Mouse (Mus musculus) MEL (cell line): ENCODE measurements at regions not wholly inside any gene's neighbourhood (a gene's known extent, or its start where the extent isn't known, plus 50 kb on each side); places are given as distances from the start of the nearest gene placed in this dataset.

Source experiments
- DNase-seq: peaks from one replicate; pipeline ENCODE4 v3.0.0; 2011; ENCODE audit warnings: low read depth, low spot score
- H3K27ac ChIP-seq: 2 replicates; pipeline ENCODE4 v1.5.1; 2012; ENCODE audit warnings: low read depth, mild to moderate bottlenecking, control low read depth, low read length, moderate library complexity; ENCODE audit not compliant: control insufficient read depth
- H3K27me3 ChIP-seq, 2 experiments: fragments of 150-350 bp in 1 of 2; sonication (generic) in 1 of 2; 2 replicates each; pipeline ENCODE4 v1.6.1; 2012; ENCODE audit warnings: low read length in 2 of 2, mild to moderate bottlenecking in 2 of 2, improper control_type of control experiment in 1 of 2, moderate library complexity in 1 of 2; ENCODE audit not compliant: insufficient read depth in 2 of 2, control insufficient read depth in 1 of 2
- H3K36me3 ChIP-seq, 2 experiments: 2 replicates each; pipeline ENCODE4 v1.6.1; 2012 to 2014; ENCODE audit warnings: low read length in 2 of 2, improper control_type of control experiment in 1 of 2, inconsistent platforms in 1 of 2, mild to moderate bottlenecking in 1 of 2; ENCODE audit not compliant: insufficient read depth in 2 of 2, control insufficient read depth in 1 of 2
- H3K4me1 ChIP-seq, 2 experiments: fragments of 150-350 bp in 1 of 2; sonication (generic) in 1 of 2; 2 replicates each; pipeline ENCODE4 v1.6.1; 2012; ENCODE audit warnings: low read length in 2 of 2, improper control_type of control experiment in 1 of 2, mild to moderate bottlenecking in 1 of 2; ENCODE audit not compliant: insufficient read depth in 2 of 2, control insufficient read depth in 1 of 2
- H3K4me3 ChIP-seq, 2 experiments: fragments of 150-350 bp in 1 of 2; sonication (generic) in 1 of 2; 2 replicates each; pipeline ENCODE4 v1.5.1; 2012; ENCODE audit warnings: low read depth in 2 of 2, low read length in 2 of 2, mild to moderate bottlenecking in 2 of 2, moderate library complexity in 2 of 2, control low read depth in 1 of 2, improper control_type of control experiment in 1 of 2; ENCODE audit not compliant: control insufficient read depth in 1 of 2, insufficient read depth in 1 of 2
- H3K79me2 ChIP-seq: 2 replicates; pipeline ENCODE4 v1.6.1; 2012; ENCODE audit warnings: mild to moderate bottlenecking, low read length, moderate library complexity; ENCODE audit not compliant: control insufficient read depth, poor library complexity, insufficient read depth
- H3K9ac ChIP-seq: 2 replicates; pipeline ENCODE4 v1.6.1; 2012; ENCODE audit warnings: low read depth, mild to moderate bottlenecking, control low read depth, low read length, moderate library complexity; ENCODE audit not compliant: control insufficient read depth, poor library complexity, severe bottlenecking
- H3K9me3 ChIP-seq: fragments of 150-350 bp; sonication (generic); replicated peaks from 2 replicates; pipeline ENCODE4 v1.6.1; 2012; ENCODE audit warnings: mild to moderate bottlenecking, low read length, improper control_type of control experiment, moderate library complexity; ENCODE audit not compliant: insufficient read depth
- BHLHE40 ChIP-seq: IDR thresholded peaks from 2 replicates; pipeline ENCODE4 v1.6.1; 2012; ENCODE audit warnings: low read depth, mild to moderate bottlenecking, inconsistent platforms, low read length, improper control_type of control experiment, borderline replicate concordance
- CHD2 ChIP-seq: IDR thresholded peaks from 2 replicates; pipeline ENCODE4 v1.6.1; 2011; ENCODE audit warnings: low read length, improper control_type of control experiment
- CTCF ChIP-seq, 3 experiments: IDR thresholded peaks in 2 of 3; conservative IDR thresholded peaks in 1 of 3; 2 replicates each; pipeline ENCODE4 v1.5.1; 2011 to 2012; ENCODE audit warnings: low read length in 3 of 3, low read depth in 2 of 3, mild to moderate bottlenecking in 2 of 3, improper control_type of control experiment in 1 of 3, inconsistent platforms in 1 of 3, mixed read lengths in 1 of 3, moderate library complexity in 1 of 3; ENCODE audit not compliant: control insufficient read depth in 1 of 3, insufficient read depth in 1 of 3, poor library complexity in 1 of 3, severe bottlenecking in 1 of 3
- EP300 ChIP-seq, 2 experiments: IDR thresholded peaks; 2 replicates each; pipeline ENCODE4 v1.6.1; 2011; ENCODE audit warnings: improper control_type of control experiment in 2 of 2, low read length in 2 of 2, low read depth in 1 of 2, mild to moderate bottlenecking in 1 of 2
- GABPA ChIP-seq: IDR thresholded peaks from 2 replicates; pipeline ENCODE4 v1.6.1; 2012; ENCODE audit warnings: low read depth, mild to moderate bottlenecking, inconsistent platforms, low read length, improper control_type of control experiment, moderate library complexity
- GATA1 ChIP-seq: IDR thresholded peaks from 2 replicates; pipeline ENCODE4 v1.6.1; 2011; ENCODE audit warnings: low read depth, low read length, improper control_type of control experiment
- HCFC1 ChIP-seq: IDR thresholded peaks from 2 replicates; pipeline ENCODE4 v1.6.1; 2012; ENCODE audit warnings: low read depth, mild to moderate bottlenecking, inconsistent platforms, low read length, improper control_type of control experiment, moderate library complexity
- KAT2A ChIP-seq: conservative IDR thresholded peaks from 2 replicates; pipeline ENCODE4 v1.6.1; 2012; ENCODE audit warnings: low read depth, low read length, improper control_type of control experiment, inconsistent platforms
- MAFK ChIP-seq: IDR thresholded peaks from 2 replicates; pipeline ENCODE4 v1.6.1; 2011; ENCODE audit warnings: low read depth, mild to moderate bottlenecking, low read length, improper control_type of control experiment, borderline replicate concordance
- MAZ ChIP-seq: IDR thresholded peaks from 2 replicates; pipeline ENCODE4 v1.6.1; 2012; ENCODE audit warnings: low read depth, mild to moderate bottlenecking, inconsistent platforms, low read length, improper control_type of control experiment
- MYB ChIP-seq: IDR thresholded peaks from 2 replicates; pipeline ENCODE4 v1.6.1; 2011; ENCODE audit warnings: mild to moderate bottlenecking, low read depth, low read length, improper control_type of control experiment
- MYC ChIP-seq: IDR thresholded peaks from 2 replicates; pipeline ENCODE4 v1.6.1; 2011; ENCODE audit warnings: low read depth, mild to moderate bottlenecking, low read length, improper control_type of control experiment, moderate library complexity
- NRF1 ChIP-seq: IDR thresholded peaks from 2 replicates; pipeline ENCODE4 v1.6.1; 2014; ENCODE audit warnings: low read depth, mild to moderate bottlenecking, inconsistent platforms, low read length, improper control_type of control experiment, moderate library complexity; ENCODE audit not compliant: poor library complexity, insufficient read depth, severe bottlenecking
- POLR2A ChIP-seq, 2 experiments: IDR thresholded peaks; 2 replicates each; pipeline ENCODE4 v1.6.1; 2011 to 2012; ENCODE audit warnings: low read length in 2 of 2, mild to moderate bottlenecking in 2 of 2, control low read depth in 1 of 2, improper control_type of control experiment in 1 of 2, low read depth in 1 of 2, moderate library complexity in 1 of 2; ENCODE audit not compliant: control insufficient read depth in 1 of 2, insufficient read depth in 1 of 2, poor library complexity in 1 of 2
- POLR2AphosphoS5 ChIP-seq: IDR thresholded peaks from 2 replicates; pipeline ENCODE4 v1.6.1; 2012; ENCODE audit warnings: low read depth, borderline replicate concordance, mild to moderate bottlenecking, inconsistent platforms, low read length, moderate library complexity, mixed read lengths
- RAD21 ChIP-seq: IDR thresholded peaks from 2 replicates; pipeline ENCODE4 v1.6.1; 2011; ENCODE audit warnings: mild to moderate bottlenecking, low read depth, low read length, improper control_type of control experiment
- RCOR1 ChIP-seq: IDR thresholded peaks from 2 replicates; pipeline ENCODE4 v1.6.1; 2012; ENCODE audit warnings: low read depth, mild to moderate bottlenecking, inconsistent platforms, low read length, improper control_type of control experiment
- SMC3 ChIP-seq: IDR thresholded peaks from 2 replicates; pipeline ENCODE4 v1.6.1; 2011; ENCODE audit warnings: low read depth, low read length, improper control_type of control experiment
- USF1 ChIP-seq: IDR thresholded peaks from 2 replicates; pipeline ENCODE4 v1.6.1; 2014; ENCODE audit warnings: low read depth, mild to moderate bottlenecking, inconsistent platforms, low read length, improper control_type of control experiment, moderate library complexity
- USF2 ChIP-seq, 2 experiments: IDR thresholded peaks; 2 replicates each; pipeline ENCODE4 v1.6.1; 2011 to 2012; ENCODE audit warnings: improper control_type of control experiment in 2 of 2, low read length in 2 of 2, borderline replicate concordance in 1 of 2, inconsistent platforms in 1 of 2, low read depth in 1 of 2, mild to moderate bottlenecking in 1 of 2; ENCODE audit not compliant: insufficient read depth in 1 of 2
- ZNF384 ChIP-seq: IDR thresholded peaks from 2 replicates; pipeline ENCODE4 v1.6.1; 2012; ENCODE audit warnings: low read depth, mild to moderate bottlenecking, inconsistent platforms, low read length, improper control_type of control experiment

DNA sequence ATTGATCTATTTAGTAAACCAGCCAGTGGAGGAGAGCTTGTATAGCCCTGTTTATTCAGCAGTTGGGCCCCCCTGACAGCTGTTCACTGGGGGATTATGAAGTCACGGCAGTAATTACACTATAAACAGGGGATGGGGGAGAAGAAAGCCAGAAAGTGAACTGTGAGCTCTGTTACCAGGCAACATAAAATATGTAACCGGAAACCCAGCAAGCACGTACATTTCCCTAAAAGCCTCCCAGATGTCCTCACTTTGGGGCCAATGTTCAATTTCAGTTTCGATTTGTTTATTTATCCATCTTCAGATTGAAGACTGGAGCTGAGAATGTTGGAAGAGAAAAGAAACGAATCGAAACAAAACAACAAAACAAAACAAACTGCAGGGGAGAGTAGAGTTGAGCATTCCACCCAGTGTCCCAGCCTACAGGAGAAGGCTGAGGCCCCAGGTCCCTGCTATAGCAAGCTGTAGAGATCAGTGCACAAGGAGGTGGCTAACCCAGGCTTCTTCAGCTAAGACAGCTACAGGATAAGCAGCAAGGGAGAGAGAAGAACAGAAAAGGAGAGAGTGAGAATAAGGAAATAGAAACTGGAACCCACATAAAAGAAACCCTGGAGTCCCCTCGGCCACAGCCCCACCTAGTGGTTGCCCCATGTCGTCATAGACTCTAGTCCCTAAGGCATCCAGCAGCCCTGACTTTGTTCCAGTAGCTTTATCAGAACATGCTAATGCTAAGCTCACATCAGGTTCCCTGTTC, 517.7 kb upstream of the Gm26657 start:
- H3K36me3 ChIP-seq, result no peaks in the 10 kb centered on the region
- no peaks in the 10 kb centered on the region for H3K27me3 ChIP-seq
- peak overlapping the region; percentile 43 to 50; a peak in 3 of 4 replicates for H3K4me3 ChIP-seq
- H3K4me1 ChIP-seq, result no peaks in the 10 kb centered on the region
- no peak overlapping the region; the same call in 1 of the 2 replicates for H3K9ac ChIP-seq
- TF ChIP-seq KAT2A (no peak), BHLHE40 (no peak), MAFK (no peak), SMC3 (peak; percentile 11; the same call in 1 of the 2 replicates), RAD21 (peak; percentile 14; the same call in 1 of the 2 replicates), GABPA (no peak), CTCF (IDR thresholded peaks at IDR 0.05 in 2 of 3, conservative IDR thresholded peaks at IDR 0.05 in 1 of 3; ENCODE audit: control insufficient read depth in 1 of 3, insufficient read depth in 1 of 3, low read depth in 2 of 3, low read length in 3 of 3, poor library complexity in 1 of 3, severe bottlenecking in 1 of 3) (peak; percentile 27 to 54 (median 34))
- H3K79me2 ChIP-seq, result no peaks in the 10 kb centered on the region
- no peaks in the 10 kb centered on the region for H3K9me3 ChIP-seq
- peak; percentile 25 for DNase-seq
- no peak overlapping the region for H3K27ac ChIP-seq

DNA sequence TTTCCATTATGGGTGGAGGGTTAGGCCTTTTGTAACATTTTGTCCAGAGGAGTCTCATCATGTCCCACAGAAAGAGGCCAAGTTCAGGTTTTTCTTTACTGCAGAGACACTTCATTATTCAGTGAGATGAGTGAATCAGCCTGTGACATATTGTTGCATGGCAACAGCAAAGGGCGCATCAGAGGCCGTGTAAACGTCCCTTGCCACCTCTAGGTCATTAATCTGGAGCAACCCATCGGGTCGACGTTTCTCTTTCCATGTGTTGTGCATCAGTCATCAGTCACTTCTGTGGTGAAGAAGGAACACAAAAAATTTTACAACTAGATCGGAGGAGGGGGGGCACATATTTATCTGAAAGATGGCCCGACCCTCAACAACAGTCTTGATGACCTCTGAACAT, 519.3 kb upstream of the Gm26657 start:
- DNase-seq, result no peak
- no peaks in the 10 kb centered on the region for H3K79me2 ChIP-seq
- H3K36me3 ChIP-seq, result no peaks in the 10 kb centered on the region
- H3K27me3 ChIP-seq, result no peaks in the 10 kb centered on the region
- H3K4me3 ChIP-seq, result no peak overlapping the region
- no peak for TF ChIP-seq MAZ
- no peak for TF ChIP-seq GABPA
- TF ChIP-seq USF1, result no peak
- TF ChIP-seq CHD2, result no peak
- TF ChIP-seq NRF1, result no peak
- no peak for TF ChIP-seq SMC3
- TF ChIP-seq POLR2AphosphoS5, result no peak
- TF ChIP-seq HCFC1, result no peak
- TF ChIP-seq POLR2A (IDR thresholded peaks at IDR 0.05; ENCODE audit: control insufficient read depth in 1 of 2, insufficient read depth in 1 of 2, low read depth in 1 of 2, low read length in 2 of 2, poor library complexity in 1 of 2), result no peak
- no peak for TF ChIP-seq MYC
- no peak for TF ChIP-seq USF2 (IDR thresholded peaks at IDR 0.05; ENCODE audit: borderline replicate concordance in 1 of 2, insufficient read depth in 1 of 2, low read depth in 1 of 2, low read length in 2 of 2)
- TF ChIP-seq EP300 (IDR thresholded peaks at IDR 0.05; ENCODE audit: low read depth in 1 of 2, low read length in 2 of 2), result no peak
- TF ChIP-seq MYB, result no peak
- no peak for TF ChIP-seq GATA1
- no peak for TF ChIP-seq RCOR1
- TF ChIP-seq BHLHE40, result no peak
- TF ChIP-seq ZNF384, result no peak
- H3K9ac ChIP-seq, result no peak overlapping the region
- no peaks in the 10 kb centered on the region for H3K9me3 ChIP-seq
- no peak overlapping the region for H3K27ac ChIP-seq
- H3K4me1 ChIP-seq, result no peaks in the 10 kb centered on the region
